Mouse (Mus musculus) hindbrain, embryonic 16.5 days (tissue): ENCODE results near the gene Gfra1. TPM values are rescaled to one million over a fixed set of nuclear protein-coding genes. Genes with fewer than 3 reads are reported as not detected.

Source experiments
- ATAC-seq: fragments of 200-750 bp; cut with Nextera tagmentation; 2 replicates; pipeline ENCODE4 v1.8.0; 2017; ENCODE audit warnings: moderate TSS enrichment, moderate library complexity
- H3K27ac ChIP-seq: fragments of 300-500 bp; sonication (generic); 2 replicates; pipeline ENCODE4 v1.5.1; 2014; ENCODE audit warnings: low read depth, mild to moderate bottlenecking, control low read depth, low read length, moderate library complexity
- H3K27me3 ChIP-seq: fragments of 300-500 bp; sonication (generic); replicated peaks from 2 replicates; pipeline ENCODE4 v1.6.1; 2014; ENCODE audit warnings: low read length; ENCODE audit not compliant: control insufficient read depth, insufficient read depth
- H3K36me3 ChIP-seq: fragments of 300-500 bp; sonication (generic); 2 replicates; pipeline ENCODE4 v1.6.1; 2014; ENCODE audit warnings: mild to moderate bottlenecking, low read length, moderate library complexity, mixed read lengths; ENCODE audit not compliant: control insufficient read depth, insufficient read depth
- H3K4me1 ChIP-seq: fragments of 300-500 bp; sonication (generic); 2 replicates; pipeline ENCODE4 v1.6.1; 2014; ENCODE audit warnings: low read depth, low read length; ENCODE audit not compliant: control insufficient read depth, insufficient read depth
- H3K4me2 ChIP-seq: fragments of 300-500 bp; sonication (generic); 2 replicates; pipeline ENCODE4 v1.6.1; 2014; ENCODE audit warnings: mild to moderate bottlenecking, low read length, control low read depth, moderate library complexity
- H3K4me3 ChIP-seq: fragments of 300-500 bp; sonication (generic); 2 replicates; pipeline ENCODE4 v1.5.1; 2014; ENCODE audit warnings: mild to moderate bottlenecking, low read length, control low read depth, moderate library complexity
- H3K9ac ChIP-seq: fragments of 300-500 bp; sonication (generic); 2 replicates; pipeline ENCODE4 v1.6.1; 2014; ENCODE audit warnings: low read depth, mild to moderate bottlenecking, control low read depth, low read length, moderate library complexity
- H3K9me3 ChIP-seq: fragments of 300-500 bp; sonication (generic); 2 replicates; pipeline ENCODE4 v1.6.1; 2014; ENCODE audit warnings: mild to moderate bottlenecking, low read length, moderate library complexity; ENCODE audit not compliant: control insufficient read depth
- WGBS: fragments of 180-500 bp; shearing (Covaris S2); extraction: QIAGEN DNeasy Blood & Tissue Kit; methylation state at CpG from one replicate; pipeline ENCODE4 v1.1.7; 2014; 5-methylcytosine and 5-hydroxymethylcytosine counted together
- polyA plus RNA-seq: library from polyadenylated mRNA; unstranded; fragments of >200 nt; fragmentation: Nextera tagmentation; extraction: Ambion mirVana; gene quantifications from 2 replicates; pipeline ENCODE4 v1.2.1, GENCODE M21; 2015

Gfra1 gene
- polyA plus RNA-seq, 1 experiment from 2014 or later: 38.6 TPM

DNA sequence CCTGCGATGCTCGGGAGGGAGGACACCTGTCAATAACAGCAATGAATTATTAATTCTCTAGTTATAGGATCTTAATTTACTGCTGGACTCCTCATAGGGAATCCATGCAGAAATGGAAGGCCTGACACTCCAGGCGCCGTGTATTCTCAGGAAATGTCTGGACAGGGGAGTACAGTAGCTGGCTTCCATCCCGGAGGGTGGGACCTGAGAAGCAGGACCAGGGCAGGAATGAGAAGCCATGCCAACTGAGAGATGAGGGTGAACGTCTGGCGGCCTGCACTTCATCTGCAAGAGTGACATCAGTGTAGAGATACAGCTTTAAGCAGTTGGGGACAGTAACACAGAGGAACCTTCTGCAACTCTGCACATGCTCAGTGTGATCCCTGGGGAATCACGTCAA, 115.5 kb downstream of the Gfra1 start:
- Histone ChIP-seq H3K4me3 (no peak overlapping the region), H3K4me2 (no peak overlapping the region), H3K27ac (no peak overlapping the region), H3K9ac (no peak overlapping the region), H3K9me3 (no peaks in the 10 kb centered on the region), H3K36me3 (no peaks in the 10 kb centered on the region), H3K4me1 (no peaks in the 10 kb centered on the region), H3K27me3 (no peaks in the 10 kb centered on the region)
- 64% methylated on average over 8 of the region's 8 CpGs for WGBS
- no peak for ATAC-seq

DNA sequence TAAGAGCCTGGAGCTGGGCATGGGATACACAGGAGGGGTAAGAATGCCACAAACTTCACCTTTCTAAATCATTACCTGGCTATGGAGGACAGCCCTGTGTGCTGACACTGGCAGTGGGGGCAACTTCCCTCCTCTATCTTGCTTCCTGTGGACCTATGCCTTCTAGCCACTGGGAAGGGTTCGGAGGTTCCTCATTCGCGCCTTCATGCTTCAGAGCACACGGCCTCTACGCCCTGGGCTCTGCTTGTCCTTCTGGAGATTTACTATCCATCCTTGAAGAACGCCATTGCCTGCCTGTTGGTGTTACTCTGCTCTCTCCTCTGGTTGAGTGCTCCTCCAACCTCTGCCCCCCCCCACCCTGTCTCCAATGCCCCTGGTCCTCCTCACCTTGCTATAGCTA, 118.9 kb downstream of the Gfra1 start:
- Histone ChIP-seq H3K4me3 (no peak overlapping the region), H3K9me3 (no peaks in the 10 kb centered on the region), H3K4me2 (no peak overlapping the region), H3K4me1 (no peaks in the 10 kb centered on the region), H3K27ac (no peak overlapping the region), H3K9ac (no peak overlapping the region), H3K36me3 (no peaks in the 10 kb centered on the region), H3K27me3 (no peaks in the 10 kb centered on the region)
- ATAC-seq: no peak
- 82% methylated on average over 6 of the region's 6 CpGs for WGBS

DNA sequence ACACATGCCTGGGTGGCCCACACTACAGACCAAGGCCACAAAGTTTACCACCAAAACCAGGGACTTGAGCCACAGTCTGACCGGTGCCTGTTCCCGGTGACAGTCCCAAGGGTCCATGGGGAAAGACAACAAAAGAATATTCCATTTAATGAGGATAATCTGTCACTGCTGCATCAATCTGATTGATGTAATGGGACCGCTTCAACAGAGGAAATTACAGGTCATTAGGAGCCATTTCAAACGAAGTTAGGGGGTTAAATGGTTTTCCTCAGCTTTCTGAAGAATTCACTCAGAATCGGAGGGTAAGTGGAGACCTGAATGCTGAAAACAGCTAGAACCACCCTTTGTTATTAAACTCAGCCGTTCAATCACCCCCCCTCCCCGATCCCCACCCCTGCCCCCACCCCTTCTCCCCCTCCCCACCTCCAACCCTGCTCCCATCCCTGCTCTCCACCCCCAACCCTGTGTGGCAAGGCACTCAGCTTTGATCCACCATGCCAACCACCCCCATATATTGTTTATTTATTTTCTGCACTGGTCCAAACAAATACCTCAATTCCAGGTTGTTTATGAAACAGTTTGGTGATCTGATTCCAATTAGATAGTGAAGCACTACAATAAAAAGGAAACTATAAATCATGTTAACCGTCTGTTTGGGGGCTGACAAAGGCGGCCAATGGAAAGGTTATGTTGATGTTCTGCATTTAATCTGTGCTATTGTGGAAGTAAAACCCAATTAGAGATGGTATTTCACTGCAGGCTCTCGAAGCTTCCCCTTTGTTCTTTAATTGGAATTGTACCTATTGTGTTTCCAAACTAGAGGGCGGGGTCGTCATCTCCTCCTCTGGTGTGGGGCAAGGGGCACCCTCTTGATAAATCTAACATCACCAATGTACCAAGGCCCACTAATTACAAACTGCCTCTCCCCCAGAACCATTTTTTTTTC, 119.9 kb downstream of the Gfra1 start:
- Histone ChIP-seq H3K4me3 (no peak overlapping the region), H3K4me2 (no peak overlapping the region), H3K9me3 (no peaks in the 10 kb centered on the region), H3K36me3 (no peaks in the 10 kb centered on the region), H3K27ac (no peak overlapping the region), H3K4me1 (no peaks in the 10 kb centered on the region), H3K27me3 (no peaks in the 10 kb centered on the region), H3K9ac (no peak overlapping the region)
- WGBS: 30% methylated on average over 12 of the region's 12 CpGs
- no peak for ATAC-seq

DNA sequence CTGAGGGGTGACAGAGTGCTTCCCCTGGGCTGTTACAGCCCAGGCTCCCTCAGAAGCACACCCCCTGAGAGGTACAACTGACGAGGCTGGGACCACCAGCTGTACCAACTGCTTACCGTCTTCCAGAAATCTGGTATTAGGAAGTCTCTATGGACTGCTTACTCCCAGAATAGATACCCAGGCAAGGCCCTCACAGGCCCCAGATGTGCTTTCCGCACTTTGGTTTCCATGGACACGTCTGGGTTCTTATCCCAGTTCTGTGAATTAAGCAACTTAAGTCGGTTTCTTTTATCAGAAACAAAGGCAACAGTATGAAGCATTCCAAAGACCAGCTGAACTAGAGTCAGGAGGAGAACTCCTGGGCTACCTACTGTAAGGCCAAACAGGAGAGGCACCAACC, 126.4 kb downstream of the Gfra1 start:
- Histone ChIP-seq H3K9ac (no peak overlapping the region), H3K36me3 (no peaks in the 10 kb centered on the region), H3K27me3 (no peaks in the 10 kb centered on the region), H3K4me1 (no peaks in the 10 kb centered on the region; the same call in none of the 2 replicates), H3K9me3 (no peaks in the 10 kb centered on the region), H3K4me3 (no peak overlapping the region), H3K4me2 (no peak overlapping the region), H3K27ac (no peak overlapping the region)
- ATAC-seq: no peak; the same call in 1 of the 2 replicates
- 33% methylated on average over 5 of the region's 5 CpGs for WGBS

DNA sequence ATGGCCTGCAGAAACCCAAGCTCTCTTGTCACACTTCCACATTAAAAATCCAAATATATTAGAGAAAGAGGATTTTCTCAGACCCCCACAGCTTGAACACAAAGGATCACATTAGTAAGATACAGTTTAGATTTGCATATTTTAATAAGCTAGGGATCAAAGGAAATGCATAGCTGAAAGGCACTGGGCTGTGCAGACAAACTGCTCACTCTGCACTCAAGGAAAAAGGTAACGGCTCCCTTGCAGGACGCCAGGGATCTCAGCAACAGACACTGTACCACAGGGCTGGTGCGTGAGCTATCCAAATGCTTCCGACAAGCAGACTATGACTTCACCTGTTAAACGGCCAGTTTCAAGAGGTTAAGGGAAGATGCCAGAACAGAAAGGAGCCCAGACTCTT, 127.7 kb downstream of the Gfra1 start:
- no peak for ATAC-seq
- WGBS: 41% methylated on average over 5 of the region's 5 CpGs
- Histone ChIP-seq H3K4me2 (no peak overlapping the region), H3K27ac (no peak overlapping the region), H3K4me1 (no peaks in the 10 kb centered on the region; the same call in none of the 2 replicates), H3K27me3 (no peaks in the 10 kb centered on the region), H3K4me3 (no peak overlapping the region), H3K36me3 (no peaks in the 10 kb centered on the region), H3K9ac (no peak overlapping the region), H3K9me3 (no peaks in the 10 kb centered on the region)

DNA sequence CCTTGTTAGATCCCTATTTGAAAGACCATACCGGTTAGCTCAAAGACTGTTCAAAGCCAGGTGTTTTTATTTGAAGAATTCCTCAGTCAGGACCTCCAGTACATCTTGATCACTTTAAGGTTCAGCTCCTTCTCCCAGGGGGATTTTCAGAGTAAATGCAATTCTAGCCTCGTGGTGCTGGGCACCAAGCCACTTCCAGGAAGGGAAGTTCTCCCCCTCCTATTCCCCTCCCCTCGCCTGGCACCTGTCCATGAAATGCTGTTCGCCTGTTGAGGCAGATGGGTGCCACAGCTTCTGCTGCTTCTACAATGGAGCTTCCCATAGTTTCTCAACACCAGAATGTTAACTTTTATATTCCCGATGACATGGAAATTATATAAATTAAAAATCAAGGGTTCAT, 139.2 kb downstream of the Gfra1 start:
- Histone ChIP-seq H3K27me3 (no peaks in the 10 kb centered on the region), H3K4me1 (no peaks in the 10 kb centered on the region), H3K4me3 (no peak overlapping the region), H3K27ac (no peak overlapping the region), H3K4me2 (no peak overlapping the region), H3K9me3 (peaks cover 4% of the 10 kb centered on the region; the same call in 1 of the 2 replicates), H3K36me3 (no peaks in the 10 kb centered on the region), H3K9ac (no peak overlapping the region)
- WGBS: 69% methylated on average over 5 of the region's 5 CpGs
- no peak for ATAC-seq

DNA sequence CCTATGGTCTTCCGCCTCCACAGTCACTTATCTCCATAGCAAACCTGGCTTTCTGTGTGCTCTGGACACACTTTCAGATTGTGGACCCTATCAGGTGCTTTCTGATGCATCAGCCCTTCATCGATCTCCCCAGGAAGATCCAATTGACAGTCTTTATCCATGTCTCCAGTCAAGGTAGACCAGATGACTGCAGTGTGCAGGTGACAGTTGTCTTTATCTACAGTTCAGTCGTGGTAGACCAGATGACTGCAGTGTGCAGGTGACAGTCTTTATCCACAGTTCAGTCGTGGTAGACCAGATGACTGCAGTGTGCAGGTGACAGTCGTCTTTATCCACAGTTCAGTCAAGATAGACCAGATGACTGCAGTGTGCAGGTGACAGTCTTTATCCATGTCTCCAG, 140.0 kb downstream of the Gfra1 start:
- Histone ChIP-seq H3K4me3 (no peak overlapping the region), H3K4me1 (no peaks in the 10 kb centered on the region), H3K27me3 (no peaks in the 10 kb centered on the region), H3K9me3 (peaks cover 4% of the 10 kb centered on the region; the same call in 1 of the 2 replicates), H3K36me3 (no peaks in the 10 kb centered on the region), H3K4me2 (no peak overlapping the region), H3K9ac (no peak overlapping the region), H3K27ac (no peak overlapping the region)
- WGBS: 97% methylated on average over 5 of the region's 5 CpGs
- ATAC-seq: no peak

DNA sequence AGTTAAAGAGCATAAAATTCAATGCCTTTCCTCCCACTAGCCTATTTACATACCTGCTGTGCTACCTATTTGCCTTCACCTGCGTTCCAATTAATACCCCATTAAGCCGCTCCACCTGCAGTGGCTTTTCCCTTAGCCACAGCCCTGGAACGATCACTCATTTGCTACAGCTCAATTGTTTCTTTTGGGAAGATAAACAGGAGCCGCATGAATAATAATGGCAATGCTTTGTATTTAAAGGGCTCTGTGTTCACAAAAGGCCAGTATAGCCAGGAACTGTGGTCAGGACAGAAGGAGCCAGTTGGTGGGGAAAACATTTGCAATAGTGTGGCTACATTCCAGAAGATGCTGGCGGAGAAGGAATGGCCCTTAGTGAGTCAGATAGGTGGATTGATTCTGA, 141.1 kb downstream of the Gfra1 start:
- Histone ChIP-seq H3K4me2 (no peak overlapping the region), H3K4me3 (no peak overlapping the region), H3K9me3 (peaks cover 4% of the 10 kb centered on the region; the same call in 1 of the 2 replicates), H3K27me3 (no peaks in the 10 kb centered on the region), H3K27ac (no peak overlapping the region), H3K36me3 (no peaks in the 10 kb centered on the region), H3K9ac (no peak overlapping the region), H3K4me1 (peaks cover 6% of the 10 kb centered on the region)
- no peak for ATAC-seq
- WGBS: 60% methylated on average over 5 of the region's 5 CpGs

DNA sequence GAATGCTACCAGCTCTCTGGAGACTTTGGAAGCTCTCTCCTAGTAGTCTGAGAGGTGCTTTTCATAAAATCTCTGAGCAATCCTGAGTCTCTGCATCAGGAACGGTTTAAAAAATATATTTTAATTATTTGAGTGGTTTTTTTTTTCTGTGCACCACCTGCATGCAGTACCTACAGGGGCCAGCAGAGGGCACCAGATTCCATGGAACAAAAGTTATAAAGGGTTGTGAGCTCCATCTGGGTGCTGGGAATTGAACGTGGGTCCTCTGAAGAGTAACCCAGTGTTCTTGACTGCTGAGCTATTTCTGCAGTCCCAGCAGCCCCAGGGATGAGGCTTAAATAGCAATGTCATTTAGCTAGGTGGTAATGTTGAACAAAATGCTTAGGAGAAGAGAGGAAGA, 141.9 kb downstream of the Gfra1 start:
- Histone ChIP-seq H3K9ac (no peak overlapping the region), H3K4me2 (no peak overlapping the region), H3K9me3 (peaks cover 4% of the 10 kb centered on the region; the same call in 1 of the 2 replicates), H3K27me3 (no peaks in the 10 kb centered on the region), H3K27ac (no peak overlapping the region), H3K4me1 (peaks cover 9% of the 10 kb centered on the region), H3K36me3 (no peaks in the 10 kb centered on the region), H3K4me3 (no peak overlapping the region)
- no peak for ATAC-seq
- WGBS: 91% methylated on average over 2 of the region's 2 CpGs
